Mouse (Mus musculus) embryo, embryonic 11 days (tissue): ENCODE results near the gene Tmem171.

Source experiments
- DNase-seq: peaks from one replicate; pipeline ENCODE4 v3.0.0-alpha.2; 2015

The Tmem171 gene

DNA sequence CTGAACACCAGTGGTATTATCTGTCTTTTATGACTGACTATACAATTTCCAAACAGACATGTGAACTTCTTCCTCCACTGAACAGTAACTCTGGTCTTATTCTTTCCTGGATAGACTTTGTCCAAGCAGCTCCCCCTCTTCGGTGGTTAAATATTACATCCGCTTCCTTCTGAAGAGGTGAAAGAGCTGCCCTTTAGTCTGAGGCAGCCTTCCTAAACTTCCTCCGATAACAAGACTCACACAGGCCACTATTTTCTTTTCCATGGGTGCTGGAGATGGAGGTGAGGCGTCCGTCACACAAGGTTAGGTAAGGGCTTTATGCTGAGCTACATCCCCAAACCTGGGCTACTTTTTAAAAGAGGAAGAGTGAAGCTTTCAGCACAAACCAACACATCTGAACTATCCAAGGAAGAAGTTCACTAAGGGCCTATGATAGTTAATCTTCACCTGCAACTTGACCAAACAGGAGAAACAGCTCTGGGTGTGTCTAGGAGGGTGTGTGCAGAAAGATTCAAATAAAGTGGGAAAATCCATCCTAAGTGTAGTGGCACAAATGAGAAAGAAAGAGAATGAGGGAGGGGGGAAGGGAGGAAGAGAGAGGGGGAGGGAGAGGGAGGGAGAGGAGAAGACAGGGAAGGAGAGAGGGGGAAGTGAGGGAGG, 56.0 kb downstream of the Tmem171 start:
- no peak for DNase-seq

GRCm38 (mm10) chr13:98637145-98637544, 57.5 kb downstream of the Tmem171 start, which contains the start of gene Tmem174:
Tmem174 (minus strand) TSS chr13:98637410.
- DNase-seq, result no peak

DNA sequence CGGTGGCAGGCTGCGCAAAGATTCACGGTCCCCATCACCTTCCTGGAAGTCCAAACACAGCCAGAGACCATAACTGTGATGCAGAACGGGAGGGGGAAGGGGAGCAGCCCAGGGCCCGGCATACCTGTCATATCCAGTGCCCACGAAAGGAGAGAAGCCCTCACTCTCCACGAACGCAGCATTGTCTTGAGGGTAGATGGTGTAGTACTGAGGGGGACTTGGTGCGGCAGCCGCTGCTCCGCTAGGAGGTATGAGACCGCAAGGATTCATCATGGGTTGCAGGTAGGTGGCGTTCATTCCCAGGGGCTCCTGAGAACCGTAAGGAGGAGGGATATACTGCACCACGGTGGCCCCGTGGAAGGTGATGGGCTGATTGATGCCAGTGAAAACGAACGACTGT, 58.1 kb downstream of the Tmem171 start:
- DNase-seq, result no peak
